Mouse (Mus musculus) regulatory T cell (primary cell): ENCODE results near the gene Prrg4.
"Not testable (repeated sequence)": the region's sequence is repeated elsewhere in the genome, so short reads cannot be mapped to it uniquely, and the experiment has no call there.

Experiments used
- in situ Hi-C: fragments of 300-600 bp; cut with MboI, MseI; formaldehyde crosslinking; loops from one replicate; pipeline ENCODE4 v1.15.1; 2025; ENCODE audit warnings: high pct_unique_total_duplicates

Prrg4 gene

GRCm38 (mm10) chr2:104842559-104842958 is 7.1 kb downstream of the Prrg4 start:
- in situ Hi-C loops, result no loop called here

GRCm38 (mm10) chr2:104841736-104842135 is 7.9 kb downstream of the Prrg4 start:
- in situ Hi-C loops, result no loop called here

- in situ Hi-C loops, result no loop called here
Observed at GRCm38 (mm10) chr2:104840974-104841373, 8.7 kb downstream of the Prrg4 start.

- in situ Hi-C loops, result no loop called here
Observed at GRCm38 (mm10) chr2:104832486-104832885, 17.2 kb downstream of the Prrg4 start.

GRCm38 (mm10) chr2:104826191-104826590 is 23.5 kb downstream of the Prrg4 start:
- in situ Hi-C loops, result no loop called here

- in situ Hi-C loops, result not testable (repeated sequence)
Observed at GRCm38 (mm10) chr2:104818763-104819162, 30.9 kb downstream of the Prrg4 start.

- in situ Hi-C loops, result no loop called here
Observed at GRCm38 (mm10) chr2:104817555-104818330, 31.9 kb downstream of the Prrg4 start.

- in situ Hi-C loops, result no loop called here
Observed at GRCm38 (mm10) chr2:104816866-104817439, 32.7 kb downstream of the Prrg4 start.

GRCm38 (mm10) chr2:104816371-104816827 is 33.3 kb downstream of the Prrg4 start, which contains the start of gene Qser1:
Qser1 (minus strand) TSS chr2:104816760.
- in situ Hi-C loops, result no loop called here

- in situ Hi-C loops, result no loop called here
Observed at GRCm38 (mm10) chr2:104815561-104816370, 33.9 kb downstream of the Prrg4 start.

- in situ Hi-C loops, result no loop called here
Observed at GRCm38 (mm10) chr2:104814181-104814951, 35.3 kb downstream of the Prrg4 start.

GRCm38 (mm10) chr2:104805435-104805834 is 44.2 kb downstream of the Prrg4 start:
- in situ Hi-C loops, result no loop called here
